Comparison of ENCODE assay signal across 25 mouse cellular contexts in genomic region chr4:132216602-132217001, GRCm38 (mm10). TPM values are rescaled to one million over a fixed set of nuclear protein-coding genes. Genes with fewer than 3 reads are reported as not detected.
DNase-seq lines count a peak whose midpoint lies in the region; ATAC-seq and TF ChIP-seq lines count a peak whose summit lies in the region.
"Had no signal": no experiment of that assay in that cellular context is flagged by ENCODE, and none has a peak within 500 bp of the region (broad histone marks: within the 10 kb centered on the region; RNA-seq: fewer than 3 reads in every experiment).

No protein-coding gene starts in this region.

- no peak overlapping the region for H3K4me3 ChIP-seq in lung, postnatal 0 days (ENCODE audit: low read depth, low read length)
- H3K4me3 ChIP-seq in MEL (ENCODE audit: control insufficient read depth in 1 of 2, insufficient read depth in 1 of 2, low read depth in 2 of 2, low read length in 2 of 2), result no peak overlapping the region
- H3K4me3 ChIP-seq in small intestine, adult 2 months (ENCODE audit: low read depth, low read length), result no peak overlapping the region
- H3K4me3 ChIP-seq in forebrain, embryonic 14.5 days (ENCODE audit: low read depth, low read length), result no peak overlapping the region

- no peaks in the 10 kb centered on the region for H3K36me3 ChIP-seq in lung, postnatal 0 days (ENCODE audit: insufficient read depth, low read length)
- H3K36me3 ChIP-seq in MEL (ENCODE audit: control insufficient read depth in 1 of 2, insufficient read depth in 2 of 2, low read length in 2 of 2), result peaks cover 0 to 48% of the 10 kb centered on the region in 2 experiments; a peak in 2 of 4 replicates
- no peaks in the 10 kb centered on the region for H3K36me3 ChIP-seq in small intestine, adult 2 months (ENCODE audit: control insufficient read depth, insufficient read depth, low read length)
- H3K36me3 ChIP-seq in forebrain, embryonic 14.5 days (ENCODE audit: control insufficient read depth, insufficient read depth, low read length), result 0 out of 2 replicates have a peak, but pooled peaks cover 1% of the 10 kb centered on the region
- H3K36me3 ChIP-seq: G1E had no signal

- no peak for TF ChIP-seq CTCF in lung, postnatal 0 days (IDR thresholded peaks at IDR 0.05)
- no peak for TF ChIP-seq CTCF in MEL (IDR thresholded peaks at IDR 0.05 in 2 of 3, conservative IDR thresholded peaks at IDR 0.05 in 1 of 3; ENCODE audit: control insufficient read depth in 1 of 3, insufficient read depth in 1 of 3, low read depth in 2 of 3, low read length in 3 of 3, poor library complexity in 1 of 3, severe bottlenecking in 1 of 3)
- no peak for TF ChIP-seq CTCF in small intestine, adult 2 months (IDR thresholded peaks at IDR 0.05; ENCODE audit: extremely low read depth, insufficient read length, insufficient replicate concordance, low read depth, low read length)

- no peak overlapping the region for H3K9ac ChIP-seq in lung, postnatal 0 days (replicated peaks; ENCODE audit: low read depth)
- no peak overlapping the region for H3K9ac ChIP-seq in MEL (ENCODE audit: control insufficient read depth, low read depth, low read length, poor library complexity, severe bottlenecking)
- H3K9ac ChIP-seq in forebrain, embryonic 14.5 days (ENCODE audit: low read length), result no peak overlapping the region

- H3K4me2 ChIP-seq in lung, postnatal 0 days (replicated peaks; ENCODE audit: low read depth, low read length), result no peak overlapping the region
- H3K4me2 ChIP-seq in forebrain, embryonic 14.5 days (ENCODE audit: low read length), result no peak overlapping the region

- no peak for TF ChIP-seq EP300 in lung, postnatal 0 days (IDR thresholded peaks at IDR 0.05)
- TF ChIP-seq EP300 in MEL (IDR thresholded peaks at IDR 0.05; ENCODE audit: low read depth in 1 of 2, low read length in 2 of 2), result peak; percentile 74 to 84

- 31% methylated on average over 1 of the region's 1 CpGs for WGBS in lung, postnatal 0 days
- WGBS in small intestine, adult 2 months, result 14% methylated on average over 1 of the region's 1 CpGs
- 72% methylated on average over 1 of the region's 1 CpGs for WGBS in forebrain, embryonic 14.5 days

- no peak for TF ChIP-seq POLR2A in MEL (IDR thresholded peaks at IDR 0.05; ENCODE audit: control insufficient read depth in 1 of 2, insufficient read depth in 1 of 2, low read depth in 1 of 2, low read length in 2 of 2, poor library complexity in 1 of 2)
- no peak for TF ChIP-seq POLR2A in small intestine, adult 2 months (IDR thresholded peaks at IDR 0.05; ENCODE audit: low read depth, low read length)

- no peaks in the 10 kb centered on the region for H3K4me1 ChIP-seq in lung, postnatal 0 days (ENCODE audit: insufficient read depth, low read depth, low read length)
- peaks cover 33 to 47% of the 10 kb centered on the region in 2 experiments for H3K4me1 ChIP-seq in MEL (ENCODE audit: control insufficient read depth in 1 of 2, insufficient read depth in 2 of 2, low read length in 2 of 2)
- H3K4me1 ChIP-seq in small intestine, adult 2 months (ENCODE audit: control insufficient read depth, insufficient read depth, insufficient read length, low read length), result peaks cover 23% of the 10 kb centered on the region; the same call in 1 of the 2 replicates
- no peaks in the 10 kb centered on the region for H3K4me1 ChIP-seq in forebrain, embryonic 14.5 days (ENCODE audit: control insufficient read depth, insufficient read depth, low read length)

- peak; percentile 34 for DNase-seq in lung, postnatal 0 days (ENCODE audit: low spot score)
- DNase-seq in lung, postnatal 10 days, result no peak
- peak; percentile 83 for DNase-seq in MEL (ENCODE audit: low read depth, low spot score)
- peak; percentile 73 for DNase-seq in MEL-GATA-1-ER (ENCODE audit: extremely low read depth, low read depth)
- no peak for DNase-seq in adrenal gland, postnatal 4 days (ENCODE audit: low spot score in 2 of 2)
- no peak for DNase-seq in forebrain, embryonic 14.5 days (ENCODE audit: low spot score)
- no peak for DNase-seq in testis, postnatal 14 days (ENCODE audit: low spot score)
- DNase-seq: adrenal gland, adult 2 months; adrenal gland, adult 8-10 months; adrenal gland, postnatal 10 days; adrenal gland, postnatal 14 days; adrenal gland, postnatal 25 days; adrenal gland, postnatal 36 days; B cell, adult 2 months; cerebellum, adult 11 months; cerebellum, adult 11-12 months; cerebellum, adult 18-20 months; cerebellum, adult 2 months; cerebellum, adult 8-10 months had no signal

- no peak overlapping the region for H3K27ac ChIP-seq in lung, postnatal 0 days (ENCODE audit: low read length)
- peak overlapping the region; percentile 48 for H3K27ac ChIP-seq in MEL (ENCODE audit: control insufficient read depth, low read depth, low read length)
- peak overlapping the region; percentile 97 for H3K27ac ChIP-seq in small intestine, adult 2 months (ENCODE audit: insufficient read depth, low read depth, low read length)
- H3K27ac ChIP-seq in forebrain, embryonic 14.5 days (ENCODE audit: low read depth, low read length), result no peak overlapping the region

- H3K9me3 ChIP-seq in lung, postnatal 0 days (ENCODE audit: low read length), result no peaks in the 10 kb centered on the region
- no peaks in the 10 kb centered on the region for H3K9me3 ChIP-seq in MEL (replicated peaks; ENCODE audit: insufficient read depth, low read length)
- H3K9me3 ChIP-seq in forebrain, embryonic 14.5 days (replicated peaks; ENCODE audit: control insufficient read depth, low read length), result no peaks in the 10 kb centered on the region
- H3K9me3 ChIP-seq: G1E had no signal

- H3K27me3 ChIP-seq in lung, postnatal 0 days (replicated peaks; ENCODE audit: insufficient read depth, low read length), result no peaks in the 10 kb centered on the region
- H3K27me3 ChIP-seq in MEL (ENCODE audit: control insufficient read depth in 1 of 2, insufficient read depth in 2 of 2, low read length in 2 of 2), result no peaks in the 10 kb centered on the region
- H3K27me3 ChIP-seq in small intestine, adult 2 months (ENCODE audit: control insufficient read depth, insufficient read depth, low read length), result no peaks in the 10 kb centered on the region
- H3K27me3 ChIP-seq in forebrain, embryonic 14.5 days (replicated peaks; ENCODE audit: control insufficient read depth, insufficient read depth, low read length), result no peaks in the 10 kb centered on the region
- H3K27me3 ChIP-seq: CH12.LX, Patski had no signal

- peaks cover 5% of the 10 kb centered on the region for H3K79me2 ChIP-seq in MEL (ENCODE audit: control insufficient read depth, insufficient read depth, low read length, poor library complexity)

- TF ChIP-seq RAD21 in MEL (IDR thresholded peaks at IDR 0.05; ENCODE audit: low read depth, low read length), result no peak

- no peak for ATAC-seq in lung, postnatal 0 days
- ATAC-seq in forebrain, embryonic 14.5 days, result no peak
- ATAC-seq: activated CD4-positive, CD25-positive, alpha-beta regulatory T cell, adult 4 months; CD4-positive, CD25-positive, alpha-beta regulatory T cell, adult 4 months; Patski had no signal

TF ChIP-seq in MEL, 35 proteins besides CTCF, POLR2A, EP300 and RAD21 (continues in another document):
- TF ChIP-seq MYB (IDR thresholded peaks at IDR 0.05; ENCODE audit: low read depth, low read length) (no peak), MAX (IDR thresholded peaks at IDR 0.05; ENCODE audit: low read length) (peak; percentile 63), GABPA (IDR thresholded peaks at IDR 0.05; ENCODE audit: low read depth, low read length) (no peak), RCOR1 (IDR thresholded peaks at IDR 0.05; ENCODE audit: low read depth, low read length) (peak; percentile 99), UBTF (IDR thresholded peaks at IDR 0.05; ENCODE audit: borderline replicate concordance, insufficient read depth, low read depth, low read length) (no peak), POLR2AphosphoS2 (IDR thresholded peaks at IDR 0.05; ENCODE audit: low read length) (no peak), CHD1 (IDR thresholded peaks at IDR 0.05; ENCODE audit: low read depth, low read length) (no peak), MAZ (IDR thresholded peaks at IDR 0.05; ENCODE audit: low read depth, low read length) (no peak), JUND (IDR thresholded peaks at IDR 0.05; ENCODE audit: low read depth, low read length) (no peak), CHD2 (IDR thresholded peaks at IDR 0.05; ENCODE audit: low read length) (no peak), ZNF384 (IDR thresholded peaks at IDR 0.05; ENCODE audit: low read depth, low read length) (no peak; the same call in none of the 2 replicates), MAFK (IDR thresholded peaks at IDR 0.05; ENCODE audit: borderline replicate concordance, low read depth, low read length) (no peak), TCF12 (IDR thresholded peaks at IDR 0.05; ENCODE audit: low read depth, low read length) (peak; percentile 52; the same call in 1 of the 2 replicates), ZKSCAN1 (IDR thresholded peaks at IDR 0.05; ENCODE audit: low read depth, low read length) (no peak)

RNA-seq across cellular contexts. Expression of gene Ythdf2, which starts 4.5 kb away (rescaled TPM):
- 55.3 and 60.4 TPM in 2 replicates for polyA plus RNA-seq in lung, postnatal 0 days (2015; fragmentation: Nextera tagmentation; extraction: Ambion mirVana)
- 78.2 and 80.4 TPM in 2 replicates for total RNA-seq in MEL (2012; rRNA removed)
- polyA plus RNA-seq in MEL (2012; ENCODE audit: insufficient read depth in 1 of 2, insufficient read length in 2 of 2, low read depth in 1 of 2, low replicate concordance in 2 of 2, missing spikeins in 1 of 2), result 100 to 1,000 TPM; 103 to 979 TPM
- 7.0 and 14.5 TPM in 2 replicates for polyA plus RNA-seq in small intestine, adult 2 months (2012; rRNA removed)
- 10 to 100 TPM; 61.7 to 63.4 TPM for total RNA-seq in adrenal gland, postnatal 4 days (2021)
- polyA plus RNA-seq in forebrain, embryonic 14.5 days (2014; fragmentation: Nextera tagmentation; extraction: Ambion mirVana), result 164 and 174 TPM in 2 replicates

RNA-seq across cellular contexts. Expression of gene Gmeb1, which starts 44.8 kb away (rescaled TPM):
- 17.0 and 23.6 TPM in 2 replicates for polyA plus RNA-seq in lung, postnatal 0 days (2015; fragmentation: Nextera tagmentation; extraction: Ambion mirVana)
- total RNA-seq in MEL (2012; rRNA removed), result 9.9 and 12.0 TPM in 2 replicates
- 10 to 100 TPM in 1 of 2 experiments, not detected in 1; 29.6 TPM for polyA plus RNA-seq in MEL (2012; ENCODE audit: insufficient read depth in 1 of 2, insufficient read length in 2 of 2, low read depth in 1 of 2, low replicate concordance in 2 of 2, missing spikeins in 1 of 2)
- polyA plus RNA-seq in small intestine, adult 2 months (2012; rRNA removed), result 6.8 and 13.5 TPM in 2 replicates
- 10 to 100 TPM; 19.8 to 26.8 TPM for total RNA-seq in adrenal gland, postnatal 4 days (2021)
- polyA plus RNA-seq in forebrain, embryonic 14.5 days (2014; fragmentation: Nextera tagmentation; extraction: Ambion mirVana), result 26.6 and 38.3 TPM in 2 replicates

RNA-seq across cellular contexts. Expression of gene Taf12, which starts 57.6 kb away (rescaled TPM):
- polyA plus RNA-seq in lung, postnatal 0 days (2015; fragmentation: Nextera tagmentation; extraction: Ambion mirVana), result 32.1 and 39.7 TPM in 2 replicates
- 56.7 and 62.6 TPM in 2 replicates for total RNA-seq in MEL (2012; rRNA removed)
- 10 to 100 TPM in 1 of 2 experiments, not detected in 1; 76.4 TPM for polyA plus RNA-seq in MEL (2012; ENCODE audit: insufficient read depth in 1 of 2, insufficient read length in 2 of 2, low read depth in 1 of 2, low replicate concordance in 2 of 2, missing spikeins in 1 of 2)
- 1.3 and 4.5 TPM in 2 replicates for polyA plus RNA-seq in small intestine, adult 2 months (2012; rRNA removed)
- total RNA-seq in adrenal gland, postnatal 4 days (2021), result 10 to 100 TPM; 19.4 to 23.3 TPM
- polyA plus RNA-seq in forebrain, embryonic 14.5 days (2014; fragmentation: Nextera tagmentation; extraction: Ambion mirVana), result 45.3 and 51.8 TPM in 2 replicates

Comparison
In these comparisons a context has a peak if more than half of its experiments do, and no peak if none do; other contexts are left out.
1. DNase-seq: peak in lung, postnatal 0 days (single experiment), MEL (single experiment) and MEL-GATA-1-ER (single experiment); none in lung, postnatal 10 days (single experiment), adrenal gland, postnatal 4 days (0 of 2), forebrain, embryonic 14.5 days (single experiment) and testis, postnatal 14 days (single experiment).
2. H3K27ac ChIP-seq: peak in MEL (single experiment) and small intestine, adult 2 months (single experiment); none in lung, postnatal 0 days (single experiment) and forebrain, embryonic 14.5 days (single experiment).